Mouse (Mus musculus) kidney, embryonic 14.5 days (tissue): Measurements from ENCODE around the gene Syn3. TPM values are rescaled to one million over a fixed set of nuclear protein-coding genes. Genes with fewer than 3 reads are reported as not detected.

Experiments
- ATAC-seq: fragments of 200-750 bp; cut with Nextera tagmentation; 2 replicates; pipeline ENCODE4 v1.8.0; 2017; ENCODE audit warnings: moderate number of reproducible peaks, mild to moderate bottlenecking, moderate TSS enrichment, moderate library complexity; ENCODE audit not compliant: low FRiP score, low TSS enrichment
- H3K27ac ChIP-seq: fragments of 300-500 bp; sonication (generic); 2 replicates; pipeline ENCODE4 v1.5.1; 2014; ENCODE audit warnings: low read depth, mild to moderate bottlenecking, low read length, moderate library complexity, mixed read lengths
- H3K27me3 ChIP-seq: fragments of 300-500 bp; sonication (generic); 2 replicates; pipeline ENCODE4 v1.6.1; 2014; ENCODE audit warnings: mild to moderate bottlenecking, low read length; ENCODE audit not compliant: control insufficient read depth, insufficient read depth
- H3K36me3 ChIP-seq: fragments of 300-500 bp; sonication (generic); 2 replicates; pipeline ENCODE4 v1.6.1; 2014; ENCODE audit warnings: low read length, mixed read lengths; ENCODE audit not compliant: control insufficient read depth, insufficient read depth
- H3K4me1 ChIP-seq: fragments of 300-500 bp; sonication (generic); 2 replicates; pipeline ENCODE4 v1.6.1; 2014; ENCODE audit warnings: low read length, mixed read lengths; ENCODE audit not compliant: control insufficient read depth, insufficient read depth
- H3K4me2 ChIP-seq: fragments of 300-500 bp; sonication (generic); replicated peaks from 2 replicates; pipeline ENCODE4 v1.6.1; 2014; ENCODE audit warnings: low read depth, mild to moderate bottlenecking, low read length
- H3K4me3 ChIP-seq: fragments of 300-500 bp; sonication (generic); 2 replicates; pipeline ENCODE4 v1.5.1; 2014; ENCODE audit warnings: mild to moderate bottlenecking, low read length
- H3K9ac ChIP-seq: fragments of 300-500 bp; sonication (generic); 2 replicates; pipeline ENCODE4 v1.6.1; 2014; ENCODE audit warnings: low read depth, mild to moderate bottlenecking, low read length, moderate library complexity
- H3K9me3 ChIP-seq: fragments of 300-500 bp; sonication (generic); 2 replicates; pipeline ENCODE4 v1.6.1; 2016; ENCODE audit warnings: low read length; ENCODE audit not compliant: control insufficient read depth
- WGBS: fragments of 180-500 bp; shearing (Covaris S2); extraction: QIAGEN DNeasy Blood & Tissue Kit; methylation state at CpG from one replicate; pipeline ENCODE4 v1.1.7; 2014; 5-methylcytosine and 5-hydroxymethylcytosine counted together
- polyA plus RNA-seq: library from polyadenylated mRNA; unstranded; fragments of >200 nt; fragmentation: Nextera tagmentation; extraction: Ambion mirVana; gene quantifications from 2 replicates; pipeline ENCODE4 v1.2.1, GENCODE M21; 2014

Syn3 gene
- polyA plus RNA-seq, 1 experiment from 2014 or later: 8.4 TPM

DNA sequence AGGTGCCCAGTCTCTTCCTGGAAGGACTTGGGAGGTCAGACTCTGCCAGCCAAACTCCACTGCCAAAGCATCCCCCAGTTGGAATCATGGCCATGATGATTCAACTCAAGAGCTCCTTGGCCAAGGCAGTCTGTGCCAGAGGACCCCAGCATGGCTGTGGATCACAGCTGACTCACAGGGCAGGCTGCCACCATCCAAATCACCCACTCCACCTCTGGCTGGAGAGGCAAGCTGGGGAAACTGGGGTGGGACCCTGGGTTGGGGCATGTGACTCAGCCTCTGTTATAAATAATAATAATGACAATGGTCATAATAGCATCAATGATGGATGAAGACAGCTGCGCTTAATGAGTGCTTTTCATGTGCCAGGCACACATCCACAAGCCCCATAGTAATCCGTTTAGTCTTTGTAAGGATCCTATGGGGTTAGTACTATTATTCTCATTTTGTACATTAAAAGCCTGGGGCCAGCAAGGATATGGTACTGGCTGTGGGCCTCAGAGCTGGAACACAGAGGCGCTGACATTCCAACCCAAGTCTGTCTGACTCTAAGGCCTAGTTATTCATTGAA is 398.3 kb downstream of the Syn3 start:
- peaks cover 10% of the 10 kb centered on the region for H3K9me3 ChIP-seq
- no peak for ATAC-seq
- H3K4me1 ChIP-seq: peaks cover 4% of the 10 kb centered on the region; the same call in 1 of the 2 replicates
- no peak overlapping the region for H3K4me2 ChIP-seq
- no peaks in the 10 kb centered on the region for H3K36me3 ChIP-seq
- H3K27ac ChIP-seq: no peak overlapping the region
- no peak overlapping the region for H3K9ac ChIP-seq
- 85% methylated on average over 3 of the region's 3 CpGs for WGBS
- H3K27me3 ChIP-seq: no peaks in the 10 kb centered on the region
- no peak overlapping the region for H3K4me3 ChIP-seq

DNA sequence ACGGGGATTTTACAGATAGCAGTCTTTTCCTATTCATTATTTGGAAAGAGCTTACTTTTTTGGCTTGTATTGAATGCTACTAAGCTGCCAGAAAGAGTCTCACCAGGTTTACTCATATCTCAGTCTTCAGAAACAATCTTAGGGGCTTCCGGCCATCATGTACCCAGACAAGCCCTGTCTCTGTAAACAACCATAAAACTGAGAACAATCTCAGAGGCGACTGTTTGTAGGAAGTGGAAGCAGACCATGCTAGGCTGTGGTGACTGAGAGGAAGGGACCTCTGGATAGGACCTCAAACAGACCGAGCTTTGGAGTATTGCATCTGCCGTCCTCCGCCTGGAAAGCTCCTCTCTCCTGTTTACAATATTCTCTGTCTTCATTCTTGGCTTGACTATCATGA is 400.3 kb downstream of the Syn3 start:
- peaks cover 10% of the 10 kb centered on the region for H3K9me3 ChIP-seq
- H3K9ac ChIP-seq: no peak overlapping the region
- no peak for ATAC-seq

DNA sequence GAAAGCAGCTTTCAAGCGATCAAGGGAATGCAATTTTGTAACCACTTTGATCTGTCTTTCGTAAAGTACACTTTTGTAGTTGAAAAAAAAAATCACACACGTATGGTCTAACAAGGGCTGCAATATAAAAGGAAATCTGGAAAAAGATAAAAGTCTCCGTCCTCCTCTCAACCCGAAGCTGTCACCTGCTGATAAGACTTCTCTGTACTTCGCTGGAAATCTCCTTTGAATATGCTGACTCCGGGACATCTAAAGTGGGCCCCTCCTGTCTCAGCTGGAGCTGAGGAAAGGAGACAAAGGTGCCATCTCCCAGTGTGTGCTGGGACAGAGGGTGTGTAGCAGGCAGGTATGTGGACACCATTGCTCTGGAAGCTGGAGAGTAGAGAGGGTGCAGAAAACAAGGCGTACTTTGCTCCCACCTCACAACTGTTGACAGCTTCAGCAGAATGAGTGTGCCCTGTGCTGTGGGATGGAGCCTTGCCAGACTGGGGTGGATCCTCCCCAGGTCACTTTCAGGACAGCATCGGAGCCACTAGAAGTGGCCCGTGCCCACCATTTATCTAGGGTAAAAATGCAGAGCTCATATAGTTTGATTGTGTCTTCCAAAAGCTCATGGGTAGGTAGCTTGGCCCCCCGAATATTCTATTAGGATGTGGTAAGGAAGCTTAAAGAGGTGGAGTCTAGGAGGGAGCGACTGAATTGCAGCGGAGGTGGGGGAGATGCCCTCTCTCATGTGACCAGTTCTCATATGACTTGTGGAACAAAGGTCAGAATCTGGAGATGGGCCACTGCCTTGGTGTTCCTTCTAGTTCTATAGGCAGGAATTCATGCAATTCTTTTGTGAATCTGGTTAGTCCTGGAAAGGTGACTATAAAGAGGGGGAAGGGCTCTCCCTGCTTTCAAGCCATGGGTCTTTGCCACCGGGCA is 405.3 kb downstream of the Syn3 start:
- Histone ChIP-seq H3K9me3 (no peaks in the 10 kb centered on the region), H3K4me1 (0 out of 2 replicates have a peak, but pooled peaks cover 4% of the 10 kb centered on the region), H3K4me3 (no peak overlapping the region), H3K36me3 (no peaks in the 10 kb centered on the region), H3K27ac (no peak overlapping the region), H3K27me3 (no peaks in the 10 kb centered on the region), H3K9ac (no peak overlapping the region), H3K4me2 (no peak overlapping the region)
- no peak for ATAC-seq
- WGBS: 65% methylated on average over 14 of the region's 14 CpGs

More for the DNA sequence above, 400.3 kb downstream of the Syn3 start:
- no peak overlapping the region for H3K4me2 ChIP-seq
- H3K4me1 ChIP-seq: no peaks in the 10 kb centered on the region
- H3K27ac ChIP-seq: no peak overlapping the region
- 89% methylated on average over 6 of the region's 6 CpGs for WGBS
- H3K36me3 ChIP-seq: no peaks in the 10 kb centered on the region
- no peak overlapping the region for H3K4me3 ChIP-seq
- no peaks in the 10 kb centered on the region for H3K27me3 ChIP-seq

- H3K27me3 ChIP-seq: no peaks in the 10 kb centered on the region
- ATAC-seq: no peak
- H3K4me2 ChIP-seq: no peak overlapping the region
- H3K9me3 ChIP-seq: no peaks in the 10 kb centered on the region
- H3K9ac ChIP-seq: no peak overlapping the region
- WGBS: 53% methylated on average over 10 of the region's 10 CpGs
- H3K36me3 ChIP-seq: no peaks in the 10 kb centered on the region
- 0 out of 2 replicates have a peak, but pooled peaks cover 4% of the 10 kb centered on the region for H3K4me1 ChIP-seq
- no peak overlapping the region for H3K4me3 ChIP-seq
- no peak overlapping the region for H3K27ac ChIP-seq
These were observed 406.8 kb downstream of the Syn3 start for GRCm38 (mm10) chr10:86091919-86092318.

DNA sequence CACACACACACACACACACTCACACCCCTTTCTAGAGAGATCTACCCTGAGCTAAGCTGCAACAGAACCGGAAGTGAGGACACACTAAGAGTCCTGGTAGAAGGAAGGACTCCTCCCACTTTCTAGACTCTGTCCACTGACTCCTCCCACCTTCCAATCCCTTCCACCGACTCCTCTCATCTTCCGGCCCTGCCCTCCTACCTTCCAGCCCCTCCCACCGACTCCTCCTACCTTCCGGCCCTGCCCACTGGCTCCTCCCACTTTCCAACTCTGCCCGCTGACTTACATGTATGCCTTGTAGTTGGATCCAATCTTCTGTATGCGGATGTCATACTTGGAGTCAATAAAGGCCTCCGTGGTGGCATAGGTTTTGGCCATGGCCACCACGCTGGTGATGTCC is 418.8 kb downstream of the Syn3 start:
- no peak for ATAC-seq
- H3K4me1 ChIP-seq: no peaks in the 10 kb centered on the region
- no peaks in the 10 kb centered on the region for H3K27me3 ChIP-seq
- H3K9ac ChIP-seq: no peak overlapping the region
- H3K27ac ChIP-seq: no peak overlapping the region
- no peaks in the 10 kb centered on the region for H3K36me3 ChIP-seq
- WGBS: 83% methylated on average over 9 of the region's 9 CpGs
- H3K4me2 ChIP-seq: no peak overlapping the region
- H3K9me3 ChIP-seq: no peaks in the 10 kb centered on the region
- H3K4me3 ChIP-seq: no peak overlapping the region

DNA sequence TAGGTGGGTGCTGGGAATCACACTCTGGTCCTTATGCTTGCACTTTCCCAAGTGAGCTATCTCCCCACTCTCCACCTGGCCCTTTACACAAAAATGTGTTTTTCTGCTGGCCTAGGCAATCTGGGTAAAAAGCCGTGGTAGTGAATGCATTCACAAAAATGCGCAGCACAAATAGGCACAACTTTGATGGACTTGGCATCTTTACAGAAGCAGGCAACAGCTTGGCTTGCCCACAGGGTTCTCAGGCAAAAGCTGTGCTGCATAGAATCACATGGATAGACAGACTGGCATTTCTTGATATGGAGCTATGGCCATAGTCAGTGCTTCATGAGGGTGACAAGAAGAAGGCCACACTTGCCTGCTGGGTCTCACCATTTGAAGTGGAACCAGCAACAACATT is 419.9 kb downstream of the Syn3 start:
- no peak overlapping the region for H3K4me2 ChIP-seq
- WGBS: 94% methylated on average over 2 of the region's 2 CpGs
- ATAC-seq: no peak
- no peak overlapping the region for H3K27ac ChIP-seq
- no peak overlapping the region for H3K9ac ChIP-seq
- no peaks in the 10 kb centered on the region for H3K27me3 ChIP-seq
- no peaks in the 10 kb centered on the region for H3K4me1 ChIP-seq
- H3K9me3 ChIP-seq: no peaks in the 10 kb centered on the region
- H3K4me3 ChIP-seq: no peak overlapping the region
- no peaks in the 10 kb centered on the region for H3K36me3 ChIP-seq

DNA sequence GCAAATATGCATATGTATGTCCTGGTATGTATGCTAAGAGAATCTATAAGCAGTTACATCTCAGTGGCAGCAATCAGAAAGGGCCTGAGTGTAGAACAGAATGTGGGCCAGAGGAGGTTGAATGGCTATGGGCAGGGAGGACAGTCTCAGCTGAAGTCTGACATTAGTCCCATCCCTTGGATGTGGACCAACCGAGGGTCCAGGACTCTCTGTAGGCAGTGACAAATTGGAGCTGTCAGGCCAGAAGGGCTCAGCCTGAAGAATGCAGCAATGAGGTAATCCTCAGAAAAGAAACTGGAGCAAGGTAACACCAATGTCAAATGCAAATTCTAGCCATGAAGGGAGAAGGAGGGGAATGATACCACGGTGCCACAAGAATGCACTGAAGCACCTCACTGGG is 421.4 kb downstream of the Syn3 start:
- H3K27ac ChIP-seq: no peak overlapping the region
- H3K27me3 ChIP-seq: no peaks in the 10 kb centered on the region
- no peak for ATAC-seq
- no peak overlapping the region for H3K4me3 ChIP-seq
- no peak overlapping the region for H3K9ac ChIP-seq
- no peaks in the 10 kb centered on the region for H3K36me3 ChIP-seq
- H3K4me2 ChIP-seq: no peak overlapping the region
- no peaks in the 10 kb centered on the region for H3K9me3 ChIP-seq
- H3K4me1 ChIP-seq: no peaks in the 10 kb centered on the region
- WGBS: 72% methylated on average over 2 of the region's 2 CpGs

DNA sequence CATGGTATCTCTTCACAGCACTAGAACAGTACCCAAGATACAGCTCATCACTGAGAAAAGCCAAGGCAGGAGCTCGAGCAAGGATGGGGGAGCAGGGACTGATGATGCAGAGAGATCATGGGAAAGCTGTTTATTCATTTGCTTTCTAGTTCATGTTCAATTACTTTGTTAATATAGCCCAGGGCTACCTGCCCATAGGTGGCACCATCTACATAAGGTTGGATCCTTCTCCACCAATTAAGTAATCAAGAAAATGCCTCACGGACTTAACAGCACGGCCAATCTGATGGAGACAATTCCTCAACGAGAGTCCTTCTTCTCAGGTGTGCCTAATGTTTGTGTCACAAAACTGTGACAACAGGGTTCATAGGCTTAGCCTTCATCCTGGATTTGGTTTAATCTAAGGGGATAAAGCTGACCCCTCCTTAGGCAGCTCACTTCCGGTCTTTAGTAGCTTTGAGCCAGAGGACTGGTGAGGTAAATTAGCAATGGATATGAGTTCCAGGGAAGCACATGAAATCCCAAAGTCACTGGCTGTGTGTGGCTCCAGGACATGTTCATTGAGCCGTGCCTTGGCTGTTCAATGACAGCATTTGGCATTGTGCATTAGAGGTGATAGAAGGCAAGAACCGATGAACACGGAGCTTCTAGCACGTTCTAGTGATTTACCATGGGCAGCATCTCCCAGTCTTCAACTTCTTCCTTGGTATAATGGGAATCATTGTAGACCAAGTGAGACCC is 423.6 kb downstream of the Syn3 start:
- WGBS: 83% methylated on average over 9 of the region's 9 CpGs

GRCm38 (mm10) chr10:86074134-86074533 is 424.6 kb downstream of the Syn3 start:
- WGBS: 82% methylated on average over 4 of the region's 4 CpGs
- no peaks in the 10 kb centered on the region for H3K27me3 ChIP-seq
- H3K4me3 ChIP-seq: no peak overlapping the region
- H3K4me2 ChIP-seq: no peak overlapping the region
- H3K4me1 ChIP-seq: no peaks in the 10 kb centered on the region
- H3K36me3 ChIP-seq: no peaks in the 10 kb centered on the region
- H3K27ac ChIP-seq: no peak overlapping the region
- no peak overlapping the region for H3K9ac ChIP-seq
- ATAC-seq: no peak
- H3K9me3 ChIP-seq: no peaks in the 10 kb centered on the region

More for the DNA sequence above, 423.6 kb downstream of the Syn3 start:
- no peaks in the 10 kb centered on the region for H3K36me3 ChIP-seq
- H3K27ac ChIP-seq: no peak overlapping the region
- no peaks in the 10 kb centered on the region for H3K27me3 ChIP-seq
- H3K9me3 ChIP-seq: no peaks in the 10 kb centered on the region
- no peak overlapping the region for H3K4me2 ChIP-seq
- ATAC-seq: no peak
- H3K4me3 ChIP-seq: no peak overlapping the region
- H3K9ac ChIP-seq: no peak overlapping the region
- no peaks in the 10 kb centered on the region for H3K4me1 ChIP-seq
